Mouse (Mus musculus): ENCODE data around the gene Ilf2. TPM values are rescaled to one million over a fixed set of nuclear protein-coding genes. Genes with fewer than 3 reads are reported as not detected.

Ilf2 gene
- polyA plus RNA-seq, 1 experiment from 2014 or later: 215 TPM

GRCm38 (mm10) chr3:90517711-90518110 is 41.8 kb downstream of the Ilf2 start:
- Histone ChIP-seq H3K36me3 (no peaks in the 10 kb centered on the region), H3K9me3 (no peaks in the 10 kb centered on the region), H3K27me3 (ENCODE audit: insufficient read depth, poor library complexity, severe bottlenecking) (no peaks in the 10 kb centered on the region), H3K4me3 (no peak overlapping the region), H3K27ac (no peak overlapping the region), H3K4me1 (peaks cover 30% of the 10 kb centered on the region)
- peak; percentile 64 for DNase-seq (ENCODE audit: low spot score)
- WGBS: 81% methylated on average over 4 of the region's 4 CpGs

- WGBS: 62% methylated on average over 4 of the region's 4 CpGs
- DNase-seq (ENCODE audit: low spot score): no peak
- Histone ChIP-seq H3K4me1 (no peaks in the 10 kb centered on the region), H3K27ac (no peak overlapping the region), H3K9me3 (no peaks in the 10 kb centered on the region), H3K27me3 (ENCODE audit: insufficient read depth, poor library complexity, severe bottlenecking) (peaks cover 11% of the 10 kb centered on the region; the same call in 1 of the 2 replicates), H3K36me3 (peaks cover 4% of the 10 kb centered on the region; the same call in 1 of the 2 replicates), H3K4me3 (no peak overlapping the region)
Observed at GRCm38 (mm10) chr3:90525421-90525820, 49.5 kb downstream of the Ilf2 start.

GRCm38 (mm10) chr3:90526076-90526475 is 50.1 kb downstream of the Ilf2 start:
- Histone ChIP-seq H3K9me3 (no peaks in the 10 kb centered on the region), H3K27ac (no peak overlapping the region), H3K27me3 (ENCODE audit: insufficient read depth, poor library complexity, severe bottlenecking) (peaks cover 11% of the 10 kb centered on the region; the same call in 1 of the 2 replicates), H3K4me3 (no peak overlapping the region), H3K36me3 (peaks cover 4% of the 10 kb centered on the region; the same call in 1 of the 2 replicates), H3K4me1 (no peaks in the 10 kb centered on the region)
- 76% methylated on average over 2 of the region's 2 CpGs for WGBS
- DNase-seq (ENCODE audit: low spot score): no peak

- Histone ChIP-seq H3K36me3 (peaks cover 4% of the 10 kb centered on the region; the same call in 1 of the 2 replicates), H3K4me3 (no peak within 1 kb of the TSS), H3K27ac (no peak within 1 kb of the TSS), H3K27me3 (ENCODE audit: insufficient read depth, poor library complexity, severe bottlenecking) (peaks cover 11% of the 10 kb centered on the region; the same call in 1 of the 2 replicates), H3K9me3 (no peaks in the 10 kb centered on the region), H3K4me1 (no peaks in the 10 kb centered on the region)
- 60% methylated on average over 5 of the region's 5 CpGs for WGBS
- DNase-seq (ENCODE audit: low spot score): no peak
Observed at GRCm38 (mm10) chr3:90526580-90526979, 50.7 kb downstream of the Ilf2 start, which contains the start of gene S100a14. S100a14 (plus strand) TSS chr3:90526856.

GRCm38 (mm10) chr3:90527291-90527873 is 51.5 kb downstream of the Ilf2 start:
- no peak for DNase-seq (ENCODE audit: low spot score)
- H3K9me3 ChIP-seq: no peaks in the 10 kb centered on the region
- H3K27ac ChIP-seq: no peak overlapping the region
- 79% methylated on average over 7 of the region's 7 CpGs for WGBS
- H3K4me3 ChIP-seq: no peak overlapping the region
- peaks cover 4% of the 10 kb centered on the region; the same call in 1 of the 2 replicates for H3K36me3 ChIP-seq
- no peaks in the 10 kb centered on the region for H3K4me1 ChIP-seq
- peaks cover 11% of the 10 kb centered on the region; the same call in 1 of the 2 replicates for H3K27me3 ChIP-seq (ENCODE audit: insufficient read depth, poor library complexity, severe bottlenecking)

GRCm38 (mm10) chr3:90531713-90532112 is 55.8 kb downstream of the Ilf2 start:
- no peaks in the 10 kb centered on the region for H3K4me1 ChIP-seq
- DNase-seq (ENCODE audit: low spot score): peak; percentile 38
- H3K4me3 ChIP-seq: no peak overlapping the region
- H3K27ac ChIP-seq: no peak overlapping the region
- H3K27me3 ChIP-seq (ENCODE audit: insufficient read depth, poor library complexity, severe bottlenecking): peaks cover 7% of the 10 kb centered on the region; the same call in 1 of the 2 replicates
- H3K9me3 ChIP-seq: no peaks in the 10 kb centered on the region
- H3K36me3 ChIP-seq: no peaks in the 10 kb centered on the region
- 61% methylated on average over 5 of the region's 5 CpGs for WGBS

- no peaks in the 10 kb centered on the region; the same call in none of the 2 replicates for H3K27me3 ChIP-seq (ENCODE audit: insufficient read depth, poor library complexity, severe bottlenecking)
- peak; percentile 71 for DNase-seq (ENCODE audit: low spot score)
- H3K27ac ChIP-seq: no peak overlapping the region
- no peaks in the 10 kb centered on the region; the same call in 1 of the 2 replicates for H3K4me1 ChIP-seq
- H3K9me3 ChIP-seq: no peaks in the 10 kb centered on the region
- no peak overlapping the region for H3K4me3 ChIP-seq
- H3K36me3 ChIP-seq: no peaks in the 10 kb centered on the region
- WGBS: 70% methylated on average over 1 of the region's 1 CpGs
Observed at GRCm38 (mm10) chr3:90535446-90535845, 59.5 kb downstream of the Ilf2 start.

- Histone ChIP-seq H3K27me3 (ENCODE audit: insufficient read depth, poor library complexity, severe bottlenecking) (peaks cover 8% of the 10 kb centered on the region), H3K36me3 (no peaks in the 10 kb centered on the region), H3K4me3 (no peak within 1 kb of the TSS), H3K27ac (0 out of 2 replicates have a peak within 1 kb of the TSS, but pooled peaks have one; percentile 13), H3K9me3 (no peaks in the 10 kb centered on the region), H3K4me1 (peaks cover 13% of the 10 kb centered on the region)
- DNase-seq (ENCODE audit: low spot score): peak; percentile 74
- WGBS: 41% methylated on average over 10 of the region's 10 CpGs
Observed at GRCm38 (mm10) chr3:90537141-90537904, 61.4 kb downstream of the Ilf2 start, which contains the start of gene S100a16. S100a16 (plus strand) TSS chr3:90537254.

- no peak for DNase-seq (ENCODE audit: low spot score)
- Histone ChIP-seq H3K9me3 (no peaks in the 10 kb centered on the region), H3K4me1 (peaks cover 13% of the 10 kb centered on the region), H3K4me3 (no peak overlapping the region), H3K27me3 (ENCODE audit: insufficient read depth, poor library complexity, severe bottlenecking) (peaks cover 10% of the 10 kb centered on the region), H3K27ac (0 out of 2 replicates have a peak overlapping the region, but pooled peaks have one; percentile 13), H3K36me3 (no peaks in the 10 kb centered on the region)
- WGBS: 77% methylated on average over 5 of the region's 5 CpGs
Observed at GRCm38 (mm10) chr3:90537905-90538296, 62.0 kb downstream of the Ilf2 start.

Other genes starting within 250 kb of the Ilf2 start
- 75.1 and 92.0 TPM in 2 replicates for gene Jtb, start 244.5 kb upstream of the Ilf2 start, polyA plus RNA-seq (2016; fragmentation: Nextera tagmentation; extraction: Ambion mirVana)
- gene Creb3l4, start 232.6 kb upstream of the Ilf2 start, polyA plus RNA-seq (2016; fragmentation: Nextera tagmentation; extraction: Ambion mirVana): 2.1 and 2.2 TPM in 2 replicates
- 51.3 and 79.6 TPM in 2 replicates for gene Slc39a1, start 228.0 kb upstream of the Ilf2 start, polyA plus RNA-seq (2016; fragmentation: Nextera tagmentation; extraction: Ambion mirVana)
- gene Crtc2, start 222.0 kb upstream of the Ilf2 start, polyA plus RNA-seq (2016; fragmentation: Nextera tagmentation; extraction: Ambion mirVana): 14.4 and 21.6 TPM in 2 replicates
- 4.6 and 7.0 TPM in 2 replicates for gene Dennd4b, start 210.9 kb upstream of the Ilf2 start, polyA plus RNA-seq (2016; fragmentation: Nextera tagmentation; extraction: Ambion mirVana)
- gene Gatad2b, start 182.9 kb upstream of the Ilf2 start, polyA plus RNA-seq (2016; fragmentation: Nextera tagmentation; extraction: Ambion mirVana): 10.6 and 11.8 TPM in 2 replicates
- gene Slc27a3, start 86.2 kb upstream of the Ilf2 start, polyA plus RNA-seq (2016; fragmentation: Nextera tagmentation; extraction: Ambion mirVana): 12.6 and 19.9 TPM in 2 replicates
- 31.0 and 36.7 TPM in 2 replicates for gene Ints3, start 42.5 kb upstream of the Ilf2 start, polyA plus RNA-seq (2016; fragmentation: Nextera tagmentation; extraction: Ambion mirVana)
- gene Npr1, start 10.3 kb upstream of the Ilf2 start, polyA plus RNA-seq (2016; fragmentation: Nextera tagmentation; extraction: Ambion mirVana): 7.1 and 8.7 TPM in 2 replicates
- gene Snapin, start 14.9 kb downstream of the Ilf2 start, polyA plus RNA-seq (2016; fragmentation: Nextera tagmentation; extraction: Ambion mirVana): 71.7 and 74.4 TPM in 2 replicates
- gene Chtop, start 33.4 kb downstream of the Ilf2 start, polyA plus RNA-seq (2016; fragmentation: Nextera tagmentation; extraction: Ambion mirVana): 120 and 136 TPM in 2 replicates
- gene S100a1, start 38.3 kb downstream of the Ilf2 start, polyA plus RNA-seq (2016; fragmentation: Nextera tagmentation; extraction: Ambion mirVana): 64.6 and 111 TPM in 2 replicates
- 32.3 and 52.5 TPM in 2 replicates for gene S100a13, start 38.3 kb downstream of the Ilf2 start, polyA plus RNA-seq (2016; fragmentation: Nextera tagmentation; extraction: Ambion mirVana)
- gene S100a14, start 50.7 kb downstream of the Ilf2 start, polyA plus RNA-seq (2016; fragmentation: Nextera tagmentation; extraction: Ambion mirVana): 0.28 TPM in 1 of 2 replicates, not detected in the other
- gene S100a16, start 61.1 kb downstream of the Ilf2 start, polyA plus RNA-seq (2016; fragmentation: Nextera tagmentation; extraction: Ambion mirVana): 18.1 and 36.6 TPM in 2 replicates
- 0.31 and 0.44 TPM in 2 replicates for gene S100a3, start 84.5 kb downstream of the Ilf2 start, polyA plus RNA-seq (2016; fragmentation: Nextera tagmentation; extraction: Ambion mirVana)
- not detected in 2 replicates for gene S100a2, start 114.1 kb downstream of the Ilf2 start, polyA plus RNA-seq (2016; fragmentation: Nextera tagmentation; extraction: Ambion mirVana)
- gene Gm42674, start 125.8 kb downstream of the Ilf2 start, polyA plus RNA-seq (2016; fragmentation: Nextera tagmentation; extraction: Ambion mirVana): not detected in 2 replicates
- 0.30 and 0.43 TPM in 2 replicates for gene S100a4, start 127.6 kb downstream of the Ilf2 start, polyA plus RNA-seq (2016; fragmentation: Nextera tagmentation; extraction: Ambion mirVana)
- not detected in 2 replicates for gene S100a5, start 132.4 kb downstream of the Ilf2 start, polyA plus RNA-seq (2016; fragmentation: Nextera tagmentation; extraction: Ambion mirVana)
- gene S100a6, start 136.8 kb downstream of the Ilf2 start, polyA plus RNA-seq (2016; fragmentation: Nextera tagmentation; extraction: Ambion mirVana): 27.3 and 28.9 TPM in 2 replicates
- gene S100a7a, start 177.9 kb downstream of the Ilf2 start, polyA plus RNA-seq (2016; fragmentation: Nextera tagmentation; extraction: Ambion mirVana): not detected in 2 replicates
- not detected in 2 replicates for gene S100a8, start 192.9 kb downstream of the Ilf2 start, polyA plus RNA-seq (2016; fragmentation: Nextera tagmentation; extraction: Ambion mirVana)
- not detected in 2 replicates for gene S100a9, start 219.6 kb downstream of the Ilf2 start, polyA plus RNA-seq (2016; fragmentation: Nextera tagmentation; extraction: Ambion mirVana)

All from heart, embryonic 10.5 days (tissue).